Mouse (Mus musculus) myocyte (in vitro differentiated cells): ENCODE measurements around the gene Tnrc6a.

Source experiments
- POLR2AphosphoS2 ChIP-seq: IDR thresholded peaks from one replicate; pipeline ENCODE4 v1.6.1; 2011; ENCODE audit warnings: low read depth, control low read depth; ENCODE audit not compliant: insufficient read length
- TCF12 ChIP-seq: IDR thresholded peaks from one replicate; pipeline ENCODE4 v1.6.1; 2011; ENCODE audit warnings: mild to moderate bottlenecking, control low read depth; ENCODE audit not compliant: poor library complexity, insufficient read depth, severe bottlenecking

GRCm38 (mm10) chr7:123205261-123205660 lies 81.6 kb downstream of the Tnrc6a start:
- no peak for TF ChIP-seq POLR2AphosphoS2
- no peak for TF ChIP-seq TCF12
